Mouse (Mus musculus): ENCODE measurements at regions not wholly inside any gene's neighbourhood (a gene's known extent, or its start where the extent isn't known, plus 50 kb on each side); places are given as distances from the start of the nearest gene placed in this dataset.

DNA sequence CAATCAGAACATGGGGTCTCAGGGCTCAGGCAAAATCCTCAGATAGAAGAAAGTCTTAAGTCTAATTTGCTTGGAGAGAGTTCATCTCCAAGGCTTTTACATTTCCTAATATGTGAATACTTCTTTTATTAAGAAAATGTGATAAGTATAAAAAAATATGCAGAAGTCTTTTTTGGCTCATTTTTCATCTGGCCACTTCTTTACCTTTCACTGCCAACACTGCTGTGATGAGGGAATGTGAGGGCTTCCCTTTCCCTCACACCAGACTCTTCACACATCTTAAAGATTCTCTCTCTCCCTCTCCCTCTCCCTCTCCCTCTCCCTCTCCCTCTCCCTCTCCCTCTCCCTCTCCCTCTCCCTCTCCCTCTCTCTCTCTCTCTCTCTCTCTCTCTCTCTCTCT is 60.0 kb upstream of the Frmd4a start:
- Histone ChIP-seq H3K4me2 (ENCODE audit: low read length) (no peak overlapping the region), H3K4me1 (ENCODE audit: control insufficient read depth, insufficient read depth, low read length) (no peaks in the 10 kb centered on the region; the same call in 1 of the 2 replicates), H3K27ac (ENCODE audit: low read depth, low read length) (no peak overlapping the region), H3K36me3 (ENCODE audit: control insufficient read depth, insufficient read depth, low read length) (no peaks in the 10 kb centered on the region), H3K4me3 (ENCODE audit: low read depth, low read length) (no peak overlapping the region), H3K27me3 (replicated peaks; ENCODE audit: control insufficient read depth, insufficient read depth, low read length) (no peaks in the 10 kb centered on the region), H3K9me3 (replicated peaks; ENCODE audit: control insufficient read depth, low read length) (no peaks in the 10 kb centered on the region), H3K9ac (ENCODE audit: low read length) (no peak overlapping the region)
- ATAC-seq = no peak
- DNase-seq (ENCODE audit: low spot score) = peak; percentile 56

DNA sequence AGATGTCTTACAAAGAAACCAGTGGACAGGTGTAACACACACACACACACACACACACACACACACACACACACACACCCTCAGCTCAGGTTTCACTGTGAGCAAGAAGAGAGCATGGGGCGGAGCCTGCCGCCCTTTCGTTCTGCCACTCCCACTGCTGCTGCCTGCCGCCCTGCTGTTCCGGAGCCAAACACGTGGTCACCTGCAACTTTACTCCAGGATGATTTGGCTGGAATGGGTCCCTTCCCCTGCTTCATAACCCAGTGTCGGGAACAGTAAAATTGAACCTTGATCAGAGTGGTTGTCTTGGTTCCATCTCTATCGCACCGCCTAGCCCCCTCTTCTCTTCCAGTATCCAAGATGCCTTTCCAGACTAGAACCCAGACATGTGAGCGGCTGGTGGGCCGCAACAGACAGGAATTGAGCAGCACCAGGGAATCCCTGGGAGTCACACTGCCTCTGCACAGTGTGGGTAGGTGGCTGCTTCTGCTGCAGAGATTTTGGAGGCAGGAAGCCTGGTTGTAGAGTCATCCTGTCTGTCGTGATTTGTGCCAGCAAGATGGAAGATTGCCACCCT is 59.4 kb upstream of the Frmd4a start:
- Histone ChIP-seq H3K27me3 (replicated peaks; ENCODE audit: control insufficient read depth, insufficient read depth, low read length) (no peaks in the 10 kb centered on the region), H3K4me3 (ENCODE audit: low read depth, low read length) (no peak overlapping the region), H3K4me1 (ENCODE audit: control insufficient read depth, insufficient read depth, low read length) (no peaks in the 10 kb centered on the region; the same call in 1 of the 2 replicates), H3K36me3 (ENCODE audit: control insufficient read depth, insufficient read depth, low read length) (no peaks in the 10 kb centered on the region), H3K27ac (ENCODE audit: low read depth, low read length) (peak overlapping the region; percentile 78), H3K9me3 (replicated peaks; ENCODE audit: control insufficient read depth, low read length) (no peaks in the 10 kb centered on the region), H3K9ac (ENCODE audit: low read length) (no peak overlapping the region), H3K4me2 (ENCODE audit: low read length) (peak overlapping the region; percentile 35)
- ATAC-seq (peak; percentile 77), DNase-seq (ENCODE audit: low spot score) (peak; percentile 57)
- 22% methylated on average over 12 of the region's 12 CpGs for WGBS

DNA sequence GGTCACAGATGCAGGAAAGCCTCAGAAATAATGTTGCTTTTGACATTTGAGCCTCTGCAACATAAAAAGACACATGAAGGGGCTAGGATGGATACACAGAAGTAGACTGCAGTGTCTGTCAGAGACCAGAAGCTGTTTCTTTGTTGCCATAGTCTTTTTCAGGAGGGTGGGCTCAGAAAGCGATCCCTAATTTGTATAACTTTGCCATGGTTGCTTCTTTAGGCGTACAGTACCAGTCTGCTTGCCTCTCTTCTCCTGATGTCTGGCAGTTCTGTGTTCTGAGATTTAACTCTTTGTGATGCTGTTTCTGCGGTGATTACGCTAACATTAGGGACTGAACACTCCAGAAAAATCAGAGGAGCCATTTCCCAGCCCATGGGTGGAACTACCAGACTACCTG is 58.8 kb upstream of the Frmd4a start:
- no peak overlapping the region for H3K4me2 ChIP-seq (ENCODE audit: low read length)
- WGBS = 59% methylated on average over 4 of the region's 4 CpGs
- ATAC-seq (peak; percentile 71), DNase-seq (ENCODE audit: low spot score) (peak; percentile 72)
- H3K4me1 ChIP-seq (ENCODE audit: control insufficient read depth, insufficient read depth, low read length) = no peaks in the 10 kb centered on the region; the same call in 1 of the 2 replicates
- H3K27me3 ChIP-seq (replicated peaks; ENCODE audit: control insufficient read depth, insufficient read depth, low read length) = no peaks in the 10 kb centered on the region
- no peak overlapping the region for H3K9ac ChIP-seq (ENCODE audit: low read length)
- H3K9me3 ChIP-seq (replicated peaks; ENCODE audit: control insufficient read depth, low read length) = no peaks in the 10 kb centered on the region
- no peaks in the 10 kb centered on the region for H3K36me3 ChIP-seq (ENCODE audit: control insufficient read depth, insufficient read depth, low read length)
- H3K4me3 ChIP-seq (ENCODE audit: low read depth, low read length) = no peak overlapping the region
- H3K27ac ChIP-seq (ENCODE audit: low read depth, low read length) = peak overlapping the region; percentile 78

DNA sequence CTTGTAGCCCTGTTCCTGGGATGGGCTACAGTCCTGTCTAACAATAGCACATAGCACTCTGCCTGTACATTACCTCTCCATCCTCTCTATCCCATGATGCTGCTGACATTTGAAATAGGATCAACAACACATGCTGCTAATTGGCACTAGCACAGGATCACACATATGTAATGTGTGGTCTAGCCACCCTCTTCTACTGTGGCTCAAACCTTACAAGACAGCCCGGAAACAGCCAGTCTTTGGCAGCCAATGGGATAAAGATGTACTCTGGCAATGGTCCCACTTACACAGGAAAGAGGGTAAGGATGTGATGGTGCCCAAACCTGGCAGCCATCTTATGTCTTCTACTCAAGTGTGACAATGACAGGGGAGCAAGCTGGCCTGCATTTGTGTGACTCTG is 58.3 kb upstream of the Frmd4a start:
- peak; percentile 87 for ATAC-seq
- no peak overlapping the region for H3K9ac ChIP-seq (ENCODE audit: low read length)
- WGBS = 63% methylated on average over 1 of the region's 1 CpGs
- H3K9me3 ChIP-seq (replicated peaks; ENCODE audit: control insufficient read depth, low read length) = no peaks in the 10 kb centered on the region
- H3K4me3 ChIP-seq (ENCODE audit: low read depth, low read length) = no peak overlapping the region
- H3K36me3 ChIP-seq (ENCODE audit: control insufficient read depth, insufficient read depth, low read length) = no peaks in the 10 kb centered on the region
- no peaks in the 10 kb centered on the region; the same call in 1 of the 2 replicates for H3K4me1 ChIP-seq (ENCODE audit: control insufficient read depth, insufficient read depth, low read length)
- peak; percentile 84 for DNase-seq (ENCODE audit: low spot score)
- no peaks in the 10 kb centered on the region for H3K27me3 ChIP-seq (replicated peaks; ENCODE audit: control insufficient read depth, insufficient read depth, low read length)
- H3K27ac ChIP-seq (ENCODE audit: low read depth, low read length) = peak overlapping the region; percentile 78
- H3K4me2 ChIP-seq (ENCODE audit: low read length) = no peak overlapping the region

DNA sequence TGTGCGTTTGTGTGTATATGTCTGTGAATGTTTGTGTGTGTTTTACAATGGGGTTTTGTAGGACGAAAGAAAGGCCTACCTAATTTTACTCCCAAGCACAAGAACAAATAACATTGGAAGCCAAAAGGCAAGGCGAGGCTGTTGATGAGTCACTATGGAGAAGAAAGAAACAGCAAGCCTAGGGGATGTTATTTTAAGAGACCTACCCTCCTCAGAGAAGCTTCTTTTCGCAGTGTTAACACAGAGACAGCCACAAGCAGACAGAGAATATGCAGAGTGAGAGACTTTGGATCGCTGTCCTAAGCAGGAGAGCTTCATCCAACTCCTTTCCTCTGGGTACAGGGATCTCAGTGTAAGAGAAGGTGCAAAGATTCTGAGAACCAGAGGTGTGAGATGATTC is 57.3 kb upstream of the Frmd4a start:
- Histone ChIP-seq H3K4me3 (ENCODE audit: low read depth, low read length) (no peak overlapping the region), H3K27me3 (replicated peaks; ENCODE audit: control insufficient read depth, insufficient read depth, low read length) (no peaks in the 10 kb centered on the region), H3K4me1 (ENCODE audit: control insufficient read depth, insufficient read depth, low read length) (no peaks in the 10 kb centered on the region; the same call in 1 of the 2 replicates), H3K9ac (ENCODE audit: low read length) (no peak overlapping the region), H3K4me2 (ENCODE audit: low read length) (no peak overlapping the region), H3K9me3 (replicated peaks; ENCODE audit: control insufficient read depth, low read length) (no peaks in the 10 kb centered on the region), H3K27ac (ENCODE audit: low read depth, low read length) (no peak overlapping the region), H3K36me3 (ENCODE audit: control insufficient read depth, insufficient read depth, low read length) (no peaks in the 10 kb centered on the region)
- WGBS = 86% methylated on average over 5 of the region's 5 CpGs
- DNase-seq (ENCODE audit: low spot score) (no peak), ATAC-seq (no peak)

DNA sequence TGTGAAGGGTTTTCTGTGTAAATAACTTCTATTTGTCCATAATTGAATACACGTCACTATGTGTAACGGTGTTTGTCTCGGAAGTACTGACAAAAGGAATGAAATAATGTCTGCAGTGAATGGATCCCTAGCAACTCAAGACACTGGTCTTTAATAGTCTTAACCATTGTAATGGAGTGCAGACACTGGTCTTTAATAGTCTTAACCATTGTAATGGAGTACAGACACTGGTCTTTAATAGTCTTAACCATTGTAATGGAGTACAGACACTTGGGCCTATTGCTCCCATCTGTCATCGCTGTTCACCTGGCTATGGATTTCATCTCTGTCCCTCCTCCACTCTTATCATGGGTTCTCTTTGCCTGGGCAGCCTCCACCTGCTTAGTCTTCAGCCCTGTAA is 53.2 kb upstream of the Frmd4a start:
- Histone ChIP-seq H3K4me3 (ENCODE audit: low read depth, low read length) (no peak overlapping the region), H3K36me3 (ENCODE audit: control insufficient read depth, insufficient read depth, low read length) (no peaks in the 10 kb centered on the region), H3K9ac (ENCODE audit: low read length) (no peak overlapping the region), H3K27me3 (replicated peaks; ENCODE audit: control insufficient read depth, insufficient read depth, low read length) (no peaks in the 10 kb centered on the region), H3K27ac (ENCODE audit: low read depth, low read length) (no peak overlapping the region), H3K4me1 (ENCODE audit: control insufficient read depth, insufficient read depth, low read length) (no peaks in the 10 kb centered on the region), H3K4me2 (ENCODE audit: low read length) (no peak overlapping the region), H3K9me3 (replicated peaks; ENCODE audit: control insufficient read depth, low read length) (no peaks in the 10 kb centered on the region)
- 88% methylated on average over 4 of the region's 4 CpGs for WGBS
- DNase-seq (ENCODE audit: low spot score) (peak; percentile 92), ATAC-seq (peak; percentile 100)

Measured in forebrain, embryonic 14.5 days (tissue).